Comparison of ENCODE assay signal across 8 mouse cellular contexts in the genomic region with DNA sequence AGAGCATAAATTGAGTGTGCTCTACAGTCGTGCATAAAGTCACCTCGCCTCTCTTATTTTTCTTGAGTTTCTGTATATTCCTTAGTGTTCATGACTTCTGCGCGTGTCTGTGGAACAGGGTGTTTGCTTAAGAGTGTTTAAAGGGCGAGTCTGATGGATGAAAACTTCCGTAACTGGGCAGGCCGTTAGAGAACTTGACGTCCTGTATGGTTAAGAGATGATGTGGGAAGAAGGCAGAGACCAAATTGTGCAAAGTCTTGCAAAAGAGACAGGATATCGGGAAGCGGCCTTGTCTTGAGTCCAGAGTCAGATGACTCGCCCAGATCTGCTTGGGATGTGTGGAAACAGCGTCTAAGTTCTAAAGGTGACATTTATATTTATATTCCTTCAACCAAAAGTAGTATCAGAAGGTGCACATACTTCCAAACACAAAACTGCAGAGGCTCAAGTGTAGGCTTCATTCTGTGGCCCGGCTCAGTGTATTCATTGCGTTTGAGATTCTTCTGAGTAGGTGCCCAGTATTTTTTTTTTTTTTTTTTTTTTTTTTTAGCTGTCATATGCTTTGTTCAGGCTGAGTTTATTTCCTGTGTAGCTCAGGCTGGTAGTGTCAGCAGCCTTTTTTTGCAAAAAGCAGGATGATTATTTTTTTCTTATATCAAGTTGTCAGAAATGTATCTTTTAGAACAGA. TPM values are rescaled to one million over a fixed set of nuclear protein-coding genes. Genes with fewer than 3 reads are reported as not detected.
DNase-seq lines count a peak whose midpoint lies in the region; ATAC-seq lines count a peak whose summit lies in the region.

No protein-coding gene starts in this region.

- DNase-seq in 3134 (ENCODE audit: extremely low read depth, insufficient read length, low spot score): peak; percentile 38
- DNase-seq in CD4-positive helper T cell, adult 2 months (ENCODE audit: low read depth, low spot score): peak; percentile 21
- no peak for DNase-seq in hindbrain, embryonic 10.5 days (ENCODE audit: low spot score)
- no peak for DNase-seq in spleen, adult 12 weeks (ENCODE audit: low spot score)
- no peak for DNase-seq in ovary, adult 18-20 months (ENCODE audit: low spot score)

- H3K4me3 ChIP-seq in embryonic facial prominence, embryonic 15.5 days (replicated peaks): peak overlapping the region; percentile 72
- H3K4me3 ChIP-seq in hindbrain, embryonic 10.5 days: peak overlapping the region; percentile 84
- peak overlapping the region; percentile 73 for H3K4me3 ChIP-seq in limb, embryonic 15.5 days
- peak overlapping the region; percentile 60 for H3K4me3 ChIP-seq in midbrain, embryonic 16.5 days (ENCODE audit: low read depth, low read length)

- no peak for ATAC-seq in embryonic facial prominence, embryonic 15.5 days (ENCODE audit: insufficient number of reproducible peaks, low FRiP score, low TSS enrichment, low read depth)
- ATAC-seq in limb, embryonic 15.5 days (ENCODE audit: insufficient number of reproducible peaks, low FRiP score, low TSS enrichment, low read depth): no peak
- ATAC-seq in midbrain, embryonic 16.5 days: no peak

- H3K4me1 ChIP-seq in embryonic facial prominence, embryonic 15.5 days: peaks cover 14% of the 10 kb centered on the region
- peaks cover 27% of the 10 kb centered on the region for H3K4me1 ChIP-seq in hindbrain, embryonic 10.5 days (replicated peaks)
- peaks cover 11% of the 10 kb centered on the region; the same call in 1 of the 2 replicates for H3K4me1 ChIP-seq in limb, embryonic 15.5 days
- peaks cover 16% of the 10 kb centered on the region for H3K4me1 ChIP-seq in midbrain, embryonic 16.5 days (ENCODE audit: control insufficient read depth, insufficient read depth, low read length)

- no peaks in the 10 kb centered on the region for H3K27me3 ChIP-seq in embryonic facial prominence, embryonic 15.5 days
- H3K27me3 ChIP-seq in hindbrain, embryonic 10.5 days (ENCODE audit: insufficient read depth, poor library complexity, severe bottlenecking): no peaks in the 10 kb centered on the region
- H3K27me3 ChIP-seq in limb, embryonic 15.5 days: no peaks in the 10 kb centered on the region
- H3K27me3 ChIP-seq in midbrain, embryonic 16.5 days (ENCODE audit: control insufficient read depth, insufficient read depth, low read depth, low read length): no peaks in the 10 kb centered on the region

- H3K4me2 ChIP-seq in embryonic facial prominence, embryonic 15.5 days (replicated peaks): peak overlapping the region; percentile 75
- peak overlapping the region; percentile 71 for H3K4me2 ChIP-seq in limb, embryonic 15.5 days
- H3K4me2 ChIP-seq in midbrain, embryonic 16.5 days (ENCODE audit: low read length): peak overlapping the region; percentile 85

- peak overlapping the region; percentile 95 for H3K27ac ChIP-seq in embryonic facial prominence, embryonic 15.5 days (replicated peaks)
- H3K27ac ChIP-seq in hindbrain, embryonic 10.5 days: peak overlapping the region; percentile 96
- H3K27ac ChIP-seq in limb, embryonic 15.5 days: peak overlapping the region; percentile 93
- H3K27ac ChIP-seq in midbrain, embryonic 16.5 days (ENCODE audit: low read length): peak overlapping the region; percentile 85

- WGBS in embryonic facial prominence, embryonic 15.5 days: 16% methylated on average over 14 of the region's 14 CpGs
- WGBS in hindbrain, embryonic 10.5 days: 24% methylated on average over 14 of the region's 14 CpGs
- 16% methylated on average over 14 of the region's 14 CpGs for WGBS in limb, embryonic 15.5 days
- 15% methylated on average over 14 of the region's 14 CpGs for WGBS in midbrain, embryonic 16.5 days

- H3K36me3 ChIP-seq in embryonic facial prominence, embryonic 15.5 days: no peaks in the 10 kb centered on the region; the same call in 1 of the 2 replicates
- H3K36me3 ChIP-seq in hindbrain, embryonic 10.5 days: peaks cover 8% of the 10 kb centered on the region; the same call in 1 of the 2 replicates
- H3K36me3 ChIP-seq in limb, embryonic 15.5 days: peaks cover 3% of the 10 kb centered on the region; the same call in 1 of the 2 replicates
- H3K36me3 ChIP-seq in midbrain, embryonic 16.5 days (ENCODE audit: control insufficient read depth, insufficient read depth, low read length): no peaks in the 10 kb centered on the region

- no peaks in the 10 kb centered on the region for H3K9me3 ChIP-seq in embryonic facial prominence, embryonic 15.5 days (replicated peaks)
- no peaks in the 10 kb centered on the region for H3K9me3 ChIP-seq in hindbrain, embryonic 10.5 days
- H3K9me3 ChIP-seq in limb, embryonic 15.5 days: no peaks in the 10 kb centered on the region
- no peaks in the 10 kb centered on the region for H3K9me3 ChIP-seq in midbrain, embryonic 16.5 days (replicated peaks; ENCODE audit: control insufficient read depth, low read length, poor library complexity, severe bottlenecking)

- peak overlapping the region; percentile 59 for H3K9ac ChIP-seq in embryonic facial prominence, embryonic 15.5 days
- H3K9ac ChIP-seq in limb, embryonic 15.5 days: peak overlapping the region; percentile 73
- H3K9ac ChIP-seq in midbrain, embryonic 16.5 days (ENCODE audit: low read depth, low read length): peak overlapping the region; percentile 71

RNA-seq across cellular contexts. Expression of a gene that starts 1.2 kb away (rescaled TPM):
- polyA plus RNA-seq in embryonic facial prominence, embryonic 15.5 days (2015; fragmentation: Nextera tagmentation; extraction: Ambion mirVana): 29.9 and 34.1 TPM in 2 replicates
- 23.6 and 29.4 TPM in 2 replicates for polyA plus RNA-seq in hindbrain, embryonic 10.5 days (2016; fragmentation: Nextera tagmentation; extraction: Ambion mirVana)
- polyA plus RNA-seq in limb, embryonic 15.5 days (2015; fragmentation: Nextera tagmentation; extraction: Ambion mirVana): 29.4 and 31.0 TPM in 2 replicates
- polyA plus RNA-seq in midbrain, embryonic 16.5 days (2015; fragmentation: Nextera tagmentation; extraction: Ambion mirVana): 39.3 and 42.7 TPM in 2 replicates

RNA-seq across cellular contexts. Expression of a gene that starts 43.7 kb away (rescaled TPM):
- 4.6 and 5.9 TPM in 2 replicates for polyA plus RNA-seq in embryonic facial prominence, embryonic 15.5 days (2015; fragmentation: Nextera tagmentation; extraction: Ambion mirVana)
- polyA plus RNA-seq in hindbrain, embryonic 10.5 days (2016; fragmentation: Nextera tagmentation; extraction: Ambion mirVana): 2.8 and 3.1 TPM in 2 replicates
- 11.4 and 11.8 TPM in 2 replicates for polyA plus RNA-seq in limb, embryonic 15.5 days (2015; fragmentation: Nextera tagmentation; extraction: Ambion mirVana)
- polyA plus RNA-seq in midbrain, embryonic 16.5 days (2015; fragmentation: Nextera tagmentation; extraction: Ambion mirVana): 2.7 and 4.0 TPM in 2 replicates

Comparison
In these comparisons a context has a peak if more than half of its experiments do, and no peak if none do; other contexts are left out.
1. DNase-seq: peak in 3134 (single experiment) and CD4-positive helper T cell, adult 2 months (single experiment); none in hindbrain, embryonic 10.5 days (single experiment), spleen, adult 12 weeks (single experiment) and ovary, adult 18-20 months (single experiment).
2. Peak in every context shown above with its lines, with median percentiles within 50 percentile points of each other: H3K27ac ChIP-seq, H3K4me2 ChIP-seq, H3K4me3 ChIP-seq and H3K9ac ChIP-seq.